Mouse (Mus musculus): ENCODE measurements around the gene Msrb2.

Gene Msrb2

DNA sequence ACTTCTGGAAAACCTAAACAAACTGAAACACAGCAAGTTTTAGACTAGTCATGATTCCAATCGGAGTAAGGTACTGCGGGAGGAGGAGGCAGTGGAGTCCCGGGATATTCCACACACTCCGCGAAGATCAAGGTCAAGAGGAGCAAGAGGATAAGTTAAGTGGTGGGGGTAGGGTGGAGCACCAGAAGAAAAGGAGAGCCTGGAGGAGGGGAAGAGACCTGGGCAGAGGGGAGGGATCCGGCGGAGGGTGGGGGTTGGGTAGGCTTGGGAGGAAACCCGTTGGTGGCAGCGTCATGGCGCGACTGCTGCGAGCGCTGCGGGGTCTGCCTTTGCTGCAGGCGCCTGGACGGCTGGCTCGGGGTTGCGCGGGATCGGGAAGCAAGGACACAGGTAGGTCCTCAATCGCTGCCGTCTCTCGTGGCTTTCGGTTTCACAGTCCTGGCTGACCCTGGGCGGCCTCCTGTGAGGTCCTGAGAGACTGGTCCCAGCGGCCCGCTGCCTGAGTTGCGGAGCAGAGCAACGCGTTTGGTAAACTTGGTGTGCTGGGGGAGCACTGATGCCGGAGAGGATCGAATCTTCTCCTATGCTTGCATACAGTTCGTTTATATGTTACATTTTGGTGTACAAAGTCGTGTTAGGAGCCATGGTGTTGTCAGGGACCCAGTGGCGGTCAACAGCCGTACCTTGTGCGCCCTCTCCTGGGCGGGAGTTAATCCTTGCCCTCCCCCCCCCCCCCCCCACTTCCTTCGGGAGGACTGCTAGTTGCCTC lies at the start of gene Msrb2:
Gene Msrb2, plus strand, starts transcription at position 51 of the 769 bp plus-strand sequence.
- TF ChIP-seq GATA4 (IDR thresholded peaks at IDR 0.05; ENCODE audit: insufficient replicate concordance, low read length): no peak

DNA sequence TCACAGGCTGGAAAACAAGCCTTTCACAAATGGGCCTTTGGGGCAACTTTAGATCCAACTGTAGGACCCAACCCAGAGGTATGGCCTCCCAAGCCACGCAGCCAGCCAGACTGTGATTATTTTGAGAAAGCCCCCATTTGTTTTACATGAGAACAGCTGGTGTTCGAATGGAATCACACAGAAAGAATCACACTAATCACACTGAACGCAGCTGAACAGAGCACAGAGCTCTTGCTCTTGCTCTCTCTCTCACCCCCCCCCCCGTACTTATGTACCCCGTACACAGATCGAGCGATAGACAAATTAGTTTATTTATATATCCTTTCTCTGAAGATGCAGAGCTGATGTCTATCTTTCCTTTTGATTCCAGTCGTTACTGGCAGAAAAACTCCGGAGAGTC lies 48.8 kb upstream of the Msrb2 start:
- no peak for TF ChIP-seq GATA4 (IDR thresholded peaks at IDR 0.05; ENCODE audit: insufficient replicate concordance, low read length)

DNA sequence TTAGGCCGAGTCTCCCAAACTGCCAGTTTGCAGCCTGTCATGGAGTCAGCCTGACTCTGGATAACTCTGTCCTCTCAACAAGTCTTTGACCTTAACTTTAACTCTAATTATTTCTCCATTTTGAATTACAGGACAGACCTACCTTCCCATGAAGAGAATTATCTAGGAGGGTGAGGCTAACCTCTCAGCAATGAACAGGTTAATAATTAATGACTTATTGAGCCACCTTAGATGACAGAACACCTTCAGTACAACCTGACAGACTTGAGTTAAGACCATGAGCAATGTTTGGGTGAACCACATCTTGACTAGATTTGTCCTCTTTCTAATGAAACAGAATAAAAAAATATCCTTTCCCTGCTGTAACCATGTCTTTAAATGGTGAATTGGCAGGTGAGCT lies 44.9 kb upstream of the Msrb2 start:
- TF ChIP-seq GATA4 (IDR thresholded peaks at IDR 0.05; ENCODE audit: insufficient replicate concordance, low read length): no peak

DNA sequence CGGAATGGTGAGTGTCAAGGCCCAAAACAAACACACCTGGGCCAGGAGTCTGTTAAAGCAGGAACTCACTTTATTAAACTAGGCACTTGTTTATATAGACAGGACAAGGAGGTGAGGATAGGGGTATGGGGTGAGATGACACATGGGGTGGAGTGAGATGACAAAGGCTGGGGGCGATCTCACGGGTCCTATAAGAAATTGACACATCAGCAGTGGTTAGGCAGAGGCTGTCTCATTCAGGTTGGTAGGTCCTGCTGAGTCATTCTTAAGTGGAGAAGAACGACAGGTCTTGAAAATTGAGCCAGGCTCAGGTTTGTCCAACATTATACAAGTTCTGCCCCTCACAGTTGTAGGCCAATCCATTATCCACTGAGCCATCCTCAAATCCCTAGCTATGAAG lies 43.4 kb upstream of the Msrb2 start:
- TF ChIP-seq GATA4 (IDR thresholded peaks at IDR 0.05; ENCODE audit: insufficient replicate concordance, low read length): no peak

DNA sequence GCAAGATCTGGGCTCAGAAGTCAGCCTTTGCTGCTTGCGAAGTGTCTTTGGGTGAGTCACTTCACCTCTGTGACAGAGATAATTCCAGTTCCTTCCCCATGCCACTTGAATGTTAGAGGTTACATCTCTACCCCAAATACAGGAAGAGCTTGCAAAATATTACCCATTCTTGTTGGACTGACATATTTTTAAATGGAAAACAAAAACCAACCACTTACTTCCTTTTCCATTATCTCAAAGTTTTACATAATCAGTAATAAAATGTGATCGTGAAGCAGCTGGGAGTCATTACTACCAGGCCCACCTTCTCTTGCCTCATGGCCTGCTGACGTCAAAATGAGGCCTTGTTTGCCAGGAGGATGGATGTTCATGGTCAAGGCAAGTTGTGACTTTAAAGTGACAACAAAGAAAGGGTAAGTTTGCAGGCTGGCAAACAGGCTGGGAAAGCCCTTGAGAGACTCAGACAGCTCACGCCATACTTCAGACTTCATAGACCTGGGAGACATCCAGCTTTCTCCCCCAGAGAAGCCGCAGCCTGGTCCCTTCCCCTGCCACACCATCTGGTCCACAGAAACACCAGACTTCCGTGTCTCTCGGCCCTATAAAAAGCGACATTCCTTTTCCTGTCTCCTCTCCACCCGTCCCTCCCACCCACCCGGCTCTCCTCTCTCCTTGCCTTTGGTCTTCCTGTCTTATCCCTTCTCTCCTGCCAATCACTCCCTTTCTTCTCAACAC lies 27.2 kb upstream of the Msrb2 start:
- TF ChIP-seq GATA4 (IDR thresholded peaks at IDR 0.05; ENCODE audit: insufficient replicate concordance, low read length): no peak

DNA sequence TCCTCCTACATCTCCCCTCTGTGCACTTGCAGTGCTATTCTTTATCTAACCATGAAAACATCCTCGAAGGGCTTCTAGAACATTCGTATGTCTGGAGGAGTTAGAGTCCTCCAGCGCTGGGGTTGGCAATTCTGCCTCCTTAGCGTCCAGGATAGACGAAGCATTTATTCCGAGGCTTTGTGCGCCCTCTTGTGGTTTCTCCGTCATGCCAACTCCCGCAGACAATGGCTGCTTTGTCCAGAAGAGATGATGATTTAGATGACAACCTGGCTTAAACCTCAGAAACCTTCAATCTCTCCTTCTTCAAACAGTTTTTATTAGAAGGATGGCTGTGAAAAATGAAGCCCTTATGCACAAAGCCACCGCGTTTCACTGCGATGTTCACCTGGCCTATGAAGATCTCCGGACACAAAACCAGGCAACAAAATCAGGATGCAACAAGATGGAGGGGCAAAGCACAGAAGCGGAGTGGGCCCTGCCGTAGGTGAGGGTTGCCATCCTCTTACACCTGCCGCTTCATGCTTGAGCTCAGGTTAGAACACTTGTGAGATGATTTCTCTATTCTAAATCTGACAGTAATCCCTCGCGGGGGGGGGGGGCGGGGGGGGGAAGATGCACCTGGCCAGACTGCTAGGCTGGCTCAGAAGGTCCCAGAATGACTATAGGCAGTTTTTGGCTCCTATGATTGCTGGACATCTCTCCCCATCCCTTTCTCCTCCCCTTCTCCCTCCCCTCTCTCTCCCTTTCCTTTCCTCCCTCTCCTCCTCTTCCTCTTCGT lies 26.4 kb upstream of the Msrb2 start:
- TF ChIP-seq GATA4 (IDR thresholded peaks at IDR 0.05; ENCODE audit: insufficient replicate concordance, low read length): no peak

DNA sequence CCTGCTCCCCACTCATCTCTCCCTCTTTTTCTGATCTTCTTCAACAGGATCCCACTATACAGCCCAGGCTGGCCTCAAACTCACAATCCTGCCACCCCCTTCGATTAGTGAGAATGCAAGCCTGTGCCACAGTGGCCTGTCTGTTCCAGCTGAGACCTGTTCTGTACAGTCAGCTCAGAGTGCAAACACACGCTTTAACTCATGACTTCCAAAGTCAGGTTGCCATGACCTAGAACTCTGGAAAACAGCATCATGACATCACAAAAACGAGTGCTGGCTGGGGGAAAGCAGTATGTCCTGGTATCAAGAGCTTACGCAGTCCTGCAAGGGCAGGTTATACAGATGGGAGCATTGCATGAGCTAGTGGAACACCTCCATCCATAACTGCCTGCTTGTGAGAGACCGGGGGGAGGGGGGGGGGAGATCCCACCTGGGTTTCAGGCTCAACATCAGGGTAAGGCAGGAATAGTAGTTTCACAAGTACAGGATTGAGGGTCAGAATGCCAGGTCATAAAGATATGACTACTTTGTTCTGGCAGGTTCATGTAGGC lies 25.8 kb upstream of the Msrb2 start:
- TF ChIP-seq GATA4 (IDR thresholded peaks at IDR 0.05; ENCODE audit: insufficient replicate concordance, low read length): no peak

DNA sequence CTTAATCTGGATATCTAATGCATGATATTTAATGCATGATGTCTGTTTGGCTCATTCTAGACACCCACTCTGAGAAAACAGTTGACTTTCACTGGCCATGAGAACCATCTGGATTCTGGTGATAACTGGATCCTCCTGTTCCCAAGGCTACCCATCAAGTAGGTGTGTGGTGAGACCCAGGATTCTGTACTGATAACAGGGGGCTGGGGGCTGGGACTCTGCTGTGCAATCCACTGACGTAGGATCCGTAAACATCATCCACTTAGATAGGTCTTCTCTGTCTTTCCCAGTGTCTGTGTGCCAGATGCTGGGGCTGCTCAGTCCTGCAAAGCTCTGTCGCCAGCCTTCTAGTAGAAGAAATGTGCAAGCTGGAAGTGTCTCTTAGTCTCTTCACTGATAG lies 22.8 kb upstream of the Msrb2 start:
- no peak for TF ChIP-seq GATA4 (IDR thresholded peaks at IDR 0.05; ENCODE audit: insufficient replicate concordance, low read length)

DNA sequence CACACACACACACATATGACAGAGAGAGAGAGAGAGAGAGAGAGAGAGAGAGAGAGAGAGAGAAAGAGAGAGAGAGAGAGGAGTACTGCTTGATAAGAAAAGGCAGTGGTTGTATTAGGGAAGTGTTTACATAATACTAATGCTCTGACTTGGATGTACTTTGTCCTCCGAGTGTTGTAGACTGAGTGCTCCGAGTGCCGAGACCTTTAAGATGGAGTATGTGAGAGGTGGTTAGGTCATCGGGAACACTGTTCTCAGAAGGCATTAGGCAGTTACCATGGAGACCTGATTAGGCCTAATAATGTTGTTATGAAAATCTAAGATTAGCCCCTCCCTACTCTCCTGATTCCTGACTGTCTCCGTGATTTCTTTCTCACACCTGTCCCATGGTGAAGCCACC lies 21.1 kb upstream of the Msrb2 start:
- TF ChIP-seq GATA4 (IDR thresholded peaks at IDR 0.05; ENCODE audit: insufficient replicate concordance, low read length): no peak

DNA sequence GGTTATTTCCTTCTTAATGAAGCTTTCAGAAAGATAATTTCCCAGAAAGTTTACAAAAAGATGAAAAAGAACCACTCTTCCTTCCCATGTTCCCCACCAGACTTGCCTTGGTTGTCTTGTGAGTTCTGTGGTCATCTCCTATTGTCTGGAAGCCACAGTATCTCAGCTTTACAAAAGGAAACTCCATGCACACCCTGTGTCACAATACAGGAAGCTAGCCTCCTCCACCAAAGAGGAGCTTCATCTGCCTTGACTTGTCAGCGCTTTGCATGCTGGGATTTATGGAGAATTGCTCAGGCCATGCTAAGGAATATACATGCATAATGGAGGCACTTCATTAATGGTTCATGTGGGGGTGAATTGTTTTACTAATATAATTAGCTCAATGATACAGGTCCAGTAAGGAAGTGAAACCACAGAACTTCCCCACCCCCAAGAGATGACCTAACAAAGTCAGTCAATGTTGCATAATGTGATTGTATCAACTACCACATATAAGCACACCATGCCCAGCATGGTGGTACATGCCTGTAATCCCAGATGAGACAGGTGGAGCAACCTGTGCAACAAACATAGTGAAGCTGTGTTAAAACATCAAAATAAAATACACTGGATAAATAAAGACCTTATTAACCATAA lies 19.5 kb upstream of the Msrb2 start:
- TF ChIP-seq GATA4 (IDR thresholded peaks at IDR 0.05; ENCODE audit: insufficient replicate concordance, low read length): no peak

DNA sequence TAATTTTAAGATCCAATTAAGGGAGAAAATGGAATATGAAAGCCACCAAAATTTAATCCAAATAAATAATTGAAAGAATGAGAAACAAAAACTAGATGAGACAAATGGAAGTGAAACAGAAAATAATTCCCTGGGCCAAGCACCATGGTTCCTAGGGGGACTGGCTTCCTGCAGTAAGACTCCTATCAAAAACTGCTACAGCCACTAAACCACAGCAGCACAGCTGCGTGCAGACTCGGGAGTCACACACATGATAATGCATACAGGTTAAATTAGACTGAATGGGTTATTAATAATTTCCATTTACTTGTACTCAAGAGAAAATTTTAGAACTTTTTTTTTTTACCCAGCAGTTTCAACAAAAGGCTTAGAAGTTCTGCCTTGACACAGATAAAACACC lies 18.1 kb upstream of the Msrb2 start:
- no peak for TF ChIP-seq GATA4 (IDR thresholded peaks at IDR 0.05; ENCODE audit: insufficient replicate concordance, low read length)

DNA sequence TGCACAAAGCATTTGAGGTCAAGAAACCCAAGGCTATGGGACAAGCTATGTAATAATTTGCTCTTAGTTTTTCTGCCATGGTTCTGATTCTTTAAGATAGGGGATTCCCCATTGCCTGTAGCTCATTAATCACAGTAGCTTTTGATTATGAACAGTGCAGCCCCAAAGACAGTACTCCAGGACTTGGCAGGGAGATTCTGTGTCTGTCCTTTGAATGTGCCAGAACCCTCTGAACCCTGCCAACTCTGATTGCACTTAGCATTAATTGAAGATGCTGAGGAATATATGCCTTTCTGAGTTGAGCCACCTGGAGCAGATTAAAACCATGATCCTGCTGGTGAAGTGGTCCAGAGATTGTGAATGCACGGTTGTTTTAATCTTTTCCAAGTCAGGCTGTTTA lies 8.4 kb upstream of the Msrb2 start:
- TF ChIP-seq GATA4 (IDR thresholded peaks at IDR 0.05; ENCODE audit: insufficient replicate concordance, low read length): no peak

DNA sequence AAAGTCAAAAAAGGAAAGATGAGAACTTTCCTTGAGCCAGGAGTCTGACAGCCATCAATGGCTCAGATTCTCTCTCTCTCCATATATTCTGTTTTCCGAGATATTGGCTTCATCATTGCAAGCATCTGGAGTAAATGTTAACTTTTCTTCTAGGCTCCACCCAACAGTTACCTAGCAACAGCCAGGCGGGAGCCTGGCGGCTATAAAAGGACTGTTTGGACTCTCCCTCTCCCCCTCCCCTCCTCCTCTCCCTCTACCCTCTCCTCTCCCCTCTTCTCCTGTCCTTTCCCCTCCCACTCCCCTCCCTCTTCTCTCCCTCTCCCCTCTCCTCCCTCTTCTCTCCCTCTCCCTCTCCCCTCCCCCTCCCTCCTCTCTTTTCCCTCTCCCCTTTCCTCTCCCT lies 4.8 kb upstream of the Msrb2 start:
- no peak for TF ChIP-seq GATA4 (IDR thresholded peaks at IDR 0.05; ENCODE audit: insufficient replicate concordance, low read length)

DNA sequence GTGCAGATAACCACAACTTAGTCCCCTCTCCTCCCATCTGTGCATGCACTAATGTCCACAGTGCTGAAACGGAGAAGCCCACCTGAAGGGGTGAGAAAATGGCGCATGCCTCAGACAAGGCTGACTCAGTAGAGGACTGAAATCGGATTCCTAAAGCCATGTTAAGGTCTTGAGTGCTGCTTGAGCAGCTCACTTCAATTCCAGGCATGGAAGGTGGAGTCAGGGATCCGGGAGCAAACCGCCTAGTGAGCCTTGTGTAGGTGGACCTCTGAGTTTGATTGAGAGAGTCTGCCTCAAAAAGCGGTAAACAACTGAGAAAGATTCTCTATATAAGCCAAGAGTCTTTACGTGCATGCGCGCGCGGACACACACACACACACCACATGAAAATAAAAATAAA lies 4.1 kb upstream of the Msrb2 start:
- no peak for TF ChIP-seq GATA4 (IDR thresholded peaks at IDR 0.05; ENCODE audit: insufficient replicate concordance, low read length)

DNA sequence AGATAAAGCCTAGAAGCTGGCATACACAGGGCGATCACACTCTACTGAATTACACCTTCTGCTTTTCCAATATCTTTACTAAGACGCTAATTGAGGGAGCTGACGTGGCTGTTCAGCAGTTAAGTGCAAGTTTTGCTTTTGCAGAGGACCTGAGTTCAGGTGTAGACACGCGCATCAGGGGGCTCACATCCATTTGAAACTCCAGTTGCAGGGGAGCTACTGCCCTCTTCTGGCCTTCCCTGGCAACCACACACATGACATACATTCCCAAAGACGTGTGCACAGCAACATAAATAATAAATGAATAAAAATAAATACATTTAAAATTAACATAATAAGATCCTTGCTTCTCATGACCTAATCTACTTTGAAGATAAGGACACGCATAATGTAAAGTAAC lies 2.5 kb downstream of the Msrb2 start:
- TF ChIP-seq GATA4 (IDR thresholded peaks at IDR 0.05; ENCODE audit: insufficient replicate concordance, low read length): no peak
